Mouse (Mus musculus) cerebellum, postnatal 36 days (tissue): ENCODE results near the gene Oasl2.
"Not testable (repeated sequence)": the region's sequence is repeated elsewhere in the genome, so short reads cannot be mapped to it uniquely, and the experiment has no call there.

ENCODE experiments used
- DNase-seq, 2 experiments: peaks; one replicate each; pipeline ENCODE4 v3.0.0; 2021 to 2022; ENCODE audit warnings: mixed read lengths in 2 of 2

Gene Oasl2

GRCm38 (mm10) chr5:114896688-114897373, at the start of gene Oasl2:
TSS of gene Oasl2 (plus strand) at chr5:114896936.
- no peak for DNase-seq

- no peak for DNase-seq
Observed at GRCm38 (mm10) chr5:114851565-114852236, 45.0 kb upstream of the Oasl2 start.

- not testable (repeated sequence) for DNase-seq
Observed at GRCm38 (mm10) chr5:114853364-114853763, 43.4 kb upstream of the Oasl2 start, which contains the start of gene 4930519G04Rik. TSS of gene 4930519G04Rik (plus strand) at chr5:114853664.

- no peak for DNase-seq
Observed at GRCm38 (mm10) chr5:114858582-114858981, 38.2 kb upstream of the Oasl2 start, which contains the start of gene Gm9936. TSS of gene Gm9936 (minus strand) at chr5:114858682.

- peak; percentile 82 to 87 for DNase-seq
Observed at GRCm38 (mm10) chr5:114859253-114859652, 37.5 kb upstream of the Oasl2 start.

GRCm38 (mm10) chr5:114861730-114862129, 35.0 kb upstream of the Oasl2 start:
- no peak for DNase-seq

GRCm38 (mm10) chr5:114864813-114865212, 31.9 kb upstream of the Oasl2 start:
- no peak for DNase-seq

GRCm38 (mm10) chr5:114865279-114865678, 31.5 kb upstream of the Oasl2 start:
- no peak for DNase-seq

GRCm38 (mm10) chr5:114875858-114876257, 20.9 kb upstream of the Oasl2 start:
- DNase-seq: no peak

GRCm38 (mm10) chr5:114876331-114876730, 20.4 kb upstream of the Oasl2 start:
- no peak for DNase-seq

GRCm38 (mm10) chr5:114877487-114877886, 19.2 kb upstream of the Oasl2 start:
- DNase-seq: no peak

GRCm38 (mm10) chr5:114879399-114879798, 17.3 kb upstream of the Oasl2 start:
- no peak for DNase-seq

- DNase-seq: not testable (repeated sequence)
Observed at GRCm38 (mm10) chr5:114882319-114882718, 14.4 kb upstream of the Oasl2 start.

GRCm38 (mm10) chr5:114883022-114883421, 13.7 kb upstream of the Oasl2 start:
- DNase-seq: no peak

- no peak for DNase-seq
Observed at GRCm38 (mm10) chr5:114886801-114887200, 9.9 kb upstream of the Oasl2 start.

GRCm38 (mm10) chr5:114888995-114889394, 7.7 kb upstream of the Oasl2 start:
- DNase-seq: no peak

- DNase-seq: no peak
Observed at GRCm38 (mm10) chr5:114895542-114895941, 1.2 kb upstream of the Oasl2 start.

GRCm38 (mm10) chr5:114897374-114897793, 648 bp downstream of the Oasl2 start:
- no peak for DNase-seq

GRCm38 (mm10) chr5:114898857-114899256, 2.1 kb downstream of the Oasl2 start:
- no peak for DNase-seq

- DNase-seq: peak in 1 of 2 experiments; percentile 18
Observed at GRCm38 (mm10) chr5:114902413-114902812, 5.7 kb downstream of the Oasl2 start.

- DNase-seq: no peak
Observed at GRCm38 (mm10) chr5:114908598-114909305, 12.0 kb downstream of the Oasl2 start.

- no peak for DNase-seq
Observed at GRCm38 (mm10) chr5:114913686-114914085, 16.9 kb downstream of the Oasl2 start.

- no peak for DNase-seq
Observed at GRCm38 (mm10) chr5:114914855-114915254, 18.1 kb downstream of the Oasl2 start.
